Mouse (Mus musculus): ENCODE measurements around the gene Ngdn.

DNA sequence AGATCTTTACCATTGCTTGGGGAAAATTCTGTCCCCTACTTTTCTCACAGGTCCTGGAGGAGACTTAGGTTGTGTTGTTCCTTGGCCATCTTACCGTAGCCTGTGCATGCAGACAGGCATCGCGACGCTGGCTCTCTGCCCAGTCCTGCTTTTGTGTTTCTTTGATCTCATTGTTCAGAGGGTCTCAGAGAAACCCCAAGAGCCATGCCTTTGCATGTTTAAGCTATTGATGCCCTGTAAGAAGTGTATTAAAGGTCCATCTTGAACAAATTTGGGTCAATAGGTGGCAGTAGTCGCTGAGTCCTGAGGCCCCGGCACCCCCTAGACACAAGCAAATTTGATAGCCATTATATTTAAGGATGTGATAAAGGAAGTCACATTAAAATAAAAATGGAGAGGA, 12.4 kb downstream of the Ngdn start:
- TF ChIP-seq CTCF (IDR thresholded peaks at IDR 0.05 in 2 of 3, conservative IDR thresholded peaks at IDR 0.05 in 1 of 3; ENCODE audit: control insufficient read depth in 1 of 3, insufficient read depth in 1 of 3, low read depth in 2 of 3, low read length in 3 of 3, poor library complexity in 1 of 3, severe bottlenecking in 1 of 3): peak in 1 of 3 experiments; percentile 31; a peak in 2 of 6 replicates
- no peak for TF ChIP-seq EP300 (IDR thresholded peaks at IDR 0.05; ENCODE audit: low read depth in 1 of 2, low read length in 2 of 2)
- no peak for TF ChIP-seq POLR2A (IDR thresholded peaks at IDR 0.05; ENCODE audit: control insufficient read depth in 1 of 2, insufficient read depth in 1 of 2, low read depth in 1 of 2, low read length in 2 of 2, poor library complexity in 1 of 2)
- TF ChIP-seq MAX (IDR thresholded peaks at IDR 0.05; ENCODE audit: low read length): no peak
- TF ChIP-seq MAFK (IDR thresholded peaks at IDR 0.05; ENCODE audit: borderline replicate concordance, low read depth, low read length): no peak
